Mouse (Mus musculus) neural tube, embryonic 15.5 days (tissue): Measurements from ENCODE around the gene Srbd1. TPM values are rescaled to one million over a fixed set of nuclear protein-coding genes. Genes with fewer than 3 reads are reported as not detected.

Source experiments
- ATAC-seq: fragments of 200-750 bp; cut with Nextera tagmentation; 2 replicates; pipeline ENCODE4 v1.8.0; 2017; ENCODE audit warnings: mild to moderate bottlenecking, moderate TSS enrichment, moderate library complexity; ENCODE audit not compliant: low FRiP score
- H3K27ac ChIP-seq: fragments of 300-500 bp; sonication (generic); replicated peaks from 2 replicates; pipeline ENCODE4 v1.5.1; 2015; ENCODE audit warnings: mild to moderate bottlenecking, inconsistent platforms
- H3K27me3 ChIP-seq: fragments of 300-500 bp; sonication (generic); replicated peaks from 2 replicates; pipeline ENCODE4 v1.6.1; 2015; ENCODE audit warnings: inconsistent platforms
- H3K36me3 ChIP-seq: fragments of 300-500 bp; sonication (generic); 2 replicates; pipeline ENCODE4 v1.6.1; 2015; ENCODE audit warnings: inconsistent platforms
- H3K4me1 ChIP-seq: fragments of 300-500 bp; sonication (generic); 2 replicates; pipeline ENCODE4 v1.6.1; 2015; ENCODE audit warnings: inconsistent platforms
- H3K4me2 ChIP-seq: fragments of 300-500 bp; sonication (generic); 2 replicates; pipeline ENCODE4 v1.6.1; 2015; ENCODE audit warnings: inconsistent platforms, mild to moderate bottlenecking, moderate library complexity
- H3K4me3 ChIP-seq: fragments of 300-500 bp; sonication (generic); replicated peaks from 2 replicates; pipeline ENCODE4 v1.5.1; 2015; ENCODE audit warnings: mild to moderate bottlenecking, inconsistent platforms
- H3K9ac ChIP-seq: fragments of 300-500 bp; sonication (generic); replicated peaks from 2 replicates; pipeline ENCODE4 v1.6.1; 2015; ENCODE audit warnings: mild to moderate bottlenecking, inconsistent platforms
- H3K9me3 ChIP-seq: fragments of 300-500 bp; sonication (generic); replicated peaks from 2 replicates; pipeline ENCODE4 v1.6.1; 2016; ENCODE audit warnings: inconsistent platforms
- WGBS: fragments of 180-500 bp; shearing (Covaris S2); methylation state at CpG from one replicate; pipeline ENCODE4 v1.1.7; 2015; ENCODE audit warnings: mixed read lengths; 5-methylcytosine and 5-hydroxymethylcytosine counted together
- polyA plus RNA-seq: library from polyadenylated mRNA; unstranded; fragments of >200 nt; fragmentation: Nextera tagmentation; extraction: Ambion mirVana; gene quantifications from 2 replicates; pipeline ENCODE4 v1.2.1, GENCODE M21; 2015

Srbd1 gene
- polyA plus RNA-seq, 1 experiment from 2014 or later, result 13.9 TPM

GRCm38 (mm10) chr17:86029175-86029574, 115.8 kb downstream of the Srbd1 start:
- Histone ChIP-seq H3K9me3 (no peaks in the 10 kb centered on the region), H3K4me2 (no peak overlapping the region), H3K36me3 (no peaks in the 10 kb centered on the region), H3K27ac (no peak overlapping the region), H3K4me1 (no peaks in the 10 kb centered on the region), H3K27me3 (no peaks in the 10 kb centered on the region), H3K4me3 (no peak overlapping the region), H3K9ac (no peak overlapping the region)
- WGBS, result 93% methylated on average over 1 of the region's 1 CpGs
- no peak for ATAC-seq

GRCm38 (mm10) chr17:86027577-86028199, 117.3 kb downstream of the Srbd1 start:
- Histone ChIP-seq H3K4me1 (no peaks in the 10 kb centered on the region), H3K36me3 (no peaks in the 10 kb centered on the region), H3K9ac (no peak overlapping the region), H3K4me2 (no peak overlapping the region), H3K9me3 (no peaks in the 10 kb centered on the region), H3K27ac (no peak overlapping the region), H3K4me3 (no peak overlapping the region), H3K27me3 (no peaks in the 10 kb centered on the region)
- ATAC-seq, result no peak
- 88% methylated on average over 4 of the region's 4 CpGs for WGBS

- 94% methylated on average over 3 of the region's 3 CpGs for WGBS
- H3K4me2 ChIP-seq, result no peak overlapping the region
- ATAC-seq, result no peak
- H3K9me3 ChIP-seq, result no peaks in the 10 kb centered on the region
- no peak overlapping the region for H3K9ac ChIP-seq
- no peak overlapping the region for H3K27ac ChIP-seq
- no peak overlapping the region for H3K4me3 ChIP-seq
- H3K4me1 ChIP-seq, result no peaks in the 10 kb centered on the region
- H3K36me3 ChIP-seq, result no peaks in the 10 kb centered on the region
- no peaks in the 10 kb centered on the region for H3K27me3 ChIP-seq
Observed at GRCm38 (mm10) chr17:86024589-86024988, 120.4 kb downstream of the Srbd1 start.

- Histone ChIP-seq H3K36me3 (no peaks in the 10 kb centered on the region), H3K27ac (no peak overlapping the region), H3K27me3 (no peaks in the 10 kb centered on the region), H3K4me1 (no peaks in the 10 kb centered on the region), H3K4me2 (no peak overlapping the region), H3K9ac (no peak overlapping the region), H3K4me3 (no peak overlapping the region), H3K9me3 (no peaks in the 10 kb centered on the region)
- WGBS, result 66% methylated on average over 4 of the region's 4 CpGs
- ATAC-seq, result no peak
Observed at GRCm38 (mm10) chr17:86022366-86022765, 122.6 kb downstream of the Srbd1 start.

- Histone ChIP-seq H3K9ac (no peak overlapping the region), H3K4me2 (no peak overlapping the region), H3K4me3 (no peak overlapping the region), H3K27me3 (no peaks in the 10 kb centered on the region), H3K9me3 (no peaks in the 10 kb centered on the region), H3K27ac (no peak overlapping the region), H3K36me3 (no peaks in the 10 kb centered on the region), H3K4me1 (no peaks in the 10 kb centered on the region)
- WGBS, result 79% methylated on average over 1 of the region's 1 CpGs
- ATAC-seq, result no peak
Observed at GRCm38 (mm10) chr17:86021815-86022214, 123.2 kb downstream of the Srbd1 start.

GRCm38 (mm10) chr17:86021231-86021630, 123.7 kb downstream of the Srbd1 start:
- WGBS, result 90% methylated on average over 5 of the region's 5 CpGs
- no peak overlapping the region for H3K4me2 ChIP-seq
- no peak overlapping the region for H3K9ac ChIP-seq
- H3K4me3 ChIP-seq, result no peak overlapping the region
- H3K27ac ChIP-seq, result no peak overlapping the region
- H3K36me3 ChIP-seq, result no peaks in the 10 kb centered on the region
- no peaks in the 10 kb centered on the region for H3K9me3 ChIP-seq
- ATAC-seq, result no peak
- no peaks in the 10 kb centered on the region for H3K27me3 ChIP-seq
- H3K4me1 ChIP-seq, result no peaks in the 10 kb centered on the region

GRCm38 (mm10) chr17:86019793-86020192, 125.2 kb downstream of the Srbd1 start:
- H3K9me3 ChIP-seq, result no peaks in the 10 kb centered on the region
- H3K4me2 ChIP-seq, result no peak overlapping the region
- H3K36me3 ChIP-seq, result no peaks in the 10 kb centered on the region
- H3K9ac ChIP-seq, result no peak overlapping the region
- no peaks in the 10 kb centered on the region for H3K27me3 ChIP-seq
- no peaks in the 10 kb centered on the region for H3K4me1 ChIP-seq
- WGBS, result 94% methylated on average over 1 of the region's 1 CpGs
- H3K4me3 ChIP-seq, result no peak overlapping the region
- no peak overlapping the region for H3K27ac ChIP-seq
- no peak for ATAC-seq

- H3K27ac ChIP-seq, result no peak overlapping the region
- no peaks in the 10 kb centered on the region for H3K4me1 ChIP-seq
- ATAC-seq, result no peak
- 73% methylated on average over 4 of the region's 4 CpGs for WGBS
- no peaks in the 10 kb centered on the region for H3K36me3 ChIP-seq
- no peak overlapping the region for H3K4me2 ChIP-seq
- no peaks in the 10 kb centered on the region for H3K9me3 ChIP-seq
- H3K9ac ChIP-seq, result no peak overlapping the region
- no peaks in the 10 kb centered on the region for H3K27me3 ChIP-seq
- no peak overlapping the region for H3K4me3 ChIP-seq
Observed at GRCm38 (mm10) chr17:86014246-86014645, 130.7 kb downstream of the Srbd1 start.

GRCm38 (mm10) chr17:86012576-86012975, 132.4 kb downstream of the Srbd1 start:
- no peaks in the 10 kb centered on the region for H3K36me3 ChIP-seq
- H3K4me1 ChIP-seq, result no peaks in the 10 kb centered on the region
- H3K9me3 ChIP-seq, result no peaks in the 10 kb centered on the region
- H3K4me3 ChIP-seq, result no peak overlapping the region
- no peak overlapping the region for H3K4me2 ChIP-seq
- no peak overlapping the region for H3K27ac ChIP-seq
- no peaks in the 10 kb centered on the region for H3K27me3 ChIP-seq
- 93% methylated on average over 1 of the region's 1 CpGs for WGBS
- H3K9ac ChIP-seq, result no peak overlapping the region
- ATAC-seq, result no peak

- Histone ChIP-seq H3K4me1 (no peaks in the 10 kb centered on the region), H3K9me3 (no peaks in the 10 kb centered on the region), H3K4me3 (no peak overlapping the region), H3K36me3 (no peaks in the 10 kb centered on the region), H3K4me2 (no peak overlapping the region), H3K27me3 (no peaks in the 10 kb centered on the region), H3K27ac (no peak overlapping the region), H3K9ac (no peak overlapping the region)
- ATAC-seq, result no peak
- 93% methylated on average over 3 of the region's 3 CpGs for WGBS
Observed at GRCm38 (mm10) chr17:86011849-86012248, 133.1 kb downstream of the Srbd1 start.

- 78% methylated on average over 10 of the region's 10 CpGs for WGBS
- Histone ChIP-seq H3K9ac (no peak overlapping the region), H3K4me2 (no peak overlapping the region), H3K27ac (no peak overlapping the region), H3K36me3 (no peaks in the 10 kb centered on the region), H3K9me3 (no peaks in the 10 kb centered on the region), H3K27me3 (no peaks in the 10 kb centered on the region), H3K4me3 (no peak overlapping the region), H3K4me1 (no peaks in the 10 kb centered on the region)
- ATAC-seq, result no peak
Observed at GRCm38 (mm10) chr17:86008401-86008800, 136.6 kb downstream of the Srbd1 start.

- H3K9me3 ChIP-seq, result 0 out of 2 replicates have a peak, but pooled peaks cover 7% of the 10 kb centered on the region
- peaks cover 12% of the 10 kb centered on the region for H3K36me3 ChIP-seq
- H3K4me2 ChIP-seq, result no peak overlapping the region
- no peaks in the 10 kb centered on the region for H3K27me3 ChIP-seq
- no peak overlapping the region for H3K27ac ChIP-seq
- H3K9ac ChIP-seq, result no peak overlapping the region
- no peak overlapping the region for H3K4me3 ChIP-seq
- H3K4me1 ChIP-seq, result no peaks in the 10 kb centered on the region
- ATAC-seq, result no peak
- 94% methylated on average over 6 of the region's 6 CpGs for WGBS
Observed at GRCm38 (mm10) chr17:86002113-86002512, 142.9 kb downstream of the Srbd1 start.
